Comparison of ENCODE assay signal across 8 mouse cellular contexts in genomic region chr6:34176111-34176863, GRCm38 (mm10). TPM values are rescaled to one million over a fixed set of nuclear protein-coding genes. Genes with fewer than 3 reads are reported as not detected.
DNase-seq lines count a peak whose midpoint lies in the region; ATAC-seq and TF ChIP-seq lines count a peak whose summit lies in the region.

No protein-coding gene starts in this region.

- no peaks in the 10 kb centered on the region for H3K27me3 ChIP-seq in kidney, embryonic 16.5 days (ENCODE audit: insufficient read depth, low read length)
- H3K27me3 ChIP-seq in forebrain, embryonic 16.5 days (replicated peaks; ENCODE audit: control insufficient read depth, insufficient read depth, low read length) = no peaks in the 10 kb centered on the region
- H3K27me3 ChIP-seq in liver, embryonic 14.5 days (ENCODE audit: control insufficient read depth, insufficient read depth, low read length) = no peaks in the 10 kb centered on the region
- H3K27me3 ChIP-seq in stomach, embryonic 16.5 days (ENCODE audit: control insufficient read depth, insufficient read depth, low read length) = no peaks in the 10 kb centered on the region

- H3K4me3 ChIP-seq in kidney, embryonic 16.5 days (ENCODE audit: low read length) = peak overlapping the region; percentile 70
- peak overlapping the region; percentile 77 for H3K4me3 ChIP-seq in forebrain, embryonic 16.5 days (replicated peaks; ENCODE audit: low read length)
- H3K4me3 ChIP-seq in liver, embryonic 14.5 days (ENCODE audit: insufficient read depth in 1 of 2, low read depth in 2 of 2, low read length in 2 of 2) = peak overlapping the region; percentile 76
- peak overlapping the region; percentile 86 for H3K4me3 ChIP-seq in stomach, embryonic 16.5 days (replicated peaks; ENCODE audit: low read length)

- TF ChIP-seq EP300 in liver, embryonic 14.5 days (IDR thresholded peaks at IDR 0.05; ENCODE audit: low read depth) = no peak

- peak overlapping the region; percentile 62 for H3K4me2 ChIP-seq in kidney, embryonic 16.5 days (replicated peaks; ENCODE audit: low read depth, low read length)
- H3K4me2 ChIP-seq in forebrain, embryonic 16.5 days (ENCODE audit: low read length) = peak overlapping the region; percentile 75
- peak overlapping the region; percentile 83 for H3K4me2 ChIP-seq in liver, embryonic 14.5 days (ENCODE audit: low read depth)
- H3K4me2 ChIP-seq in stomach, embryonic 16.5 days (ENCODE audit: low read depth, low read length) = peak overlapping the region; percentile 58

- no peak for TF ChIP-seq CTCF in liver, embryonic 14.5 days (IDR thresholded peaks at IDR 0.05; ENCODE audit: low read depth)

- H3K27ac ChIP-seq in kidney, embryonic 16.5 days (ENCODE audit: low read length) = peak overlapping the region; percentile 88
- H3K27ac ChIP-seq in forebrain, embryonic 16.5 days (ENCODE audit: low read length) = peak overlapping the region; percentile 77
- peak overlapping the region; percentile 43 for H3K27ac ChIP-seq in liver, embryonic 14.5 days
- peak overlapping the region; percentile 72 for H3K27ac ChIP-seq in stomach, embryonic 16.5 days (ENCODE audit: low read length)

- WGBS in kidney, embryonic 16.5 days = 1% methylated on average over 29 of the region's 29 CpGs
- WGBS in forebrain, embryonic 16.5 days = 3% methylated on average over 29 of the region's 29 CpGs
- 1% methylated on average over 29 of the region's 29 CpGs for WGBS in liver, embryonic 14.5 days (ENCODE audit: insufficient replicate concordance)
- 2% methylated on average over 29 of the region's 29 CpGs for WGBS in stomach, embryonic 16.5 days

- no peak for DNase-seq in kidney, adult 11 months
- peak; percentile 67 for DNase-seq in T-cell, adult 2 months (ENCODE audit: low spot score)
- peak in 2 of 3 experiments; percentile 20 to 49 for DNase-seq in liver, embryonic 14.5 days (ENCODE audit: low read depth in 3 of 3, low spot score in 3 of 3)
- DNase-seq in adrenal gland, postnatal 10 days = no peak
- no peak for DNase-seq in left cerebral cortex, postnatal 25 days (ENCODE audit: low spot score in 2 of 2)

- H3K36me3 ChIP-seq in kidney, embryonic 16.5 days (ENCODE audit: insufficient read depth, low read length) = no peaks in the 10 kb centered on the region
- H3K36me3 ChIP-seq in forebrain, embryonic 16.5 days (ENCODE audit: control insufficient read depth, insufficient read depth) = no peaks in the 10 kb centered on the region
- H3K36me3 ChIP-seq in liver, embryonic 14.5 days (replicated peaks; ENCODE audit: control insufficient read depth, insufficient read depth, low read depth) = no peaks in the 10 kb centered on the region
- H3K36me3 ChIP-seq in stomach, embryonic 16.5 days (ENCODE audit: control insufficient read depth, insufficient read depth, low read length) = no peaks in the 10 kb centered on the region

- peaks cover 33% of the 10 kb centered on the region for H3K4me1 ChIP-seq in kidney, embryonic 16.5 days (ENCODE audit: insufficient read depth, low read length)
- peaks cover 16% of the 10 kb centered on the region for H3K4me1 ChIP-seq in forebrain, embryonic 16.5 days (replicated peaks; ENCODE audit: control insufficient read depth, insufficient read depth, low read length)
- H3K4me1 ChIP-seq in liver, embryonic 14.5 days (replicated peaks; ENCODE audit: control insufficient read depth in 2 of 2, insufficient read depth in 2 of 2, low read length in 1 of 2) = peaks cover 5 to 12% of the 10 kb centered on the region in 2 experiments
- H3K4me1 ChIP-seq in stomach, embryonic 16.5 days (ENCODE audit: control insufficient read depth, insufficient read depth, low read length) = peaks cover 6% of the 10 kb centered on the region

- ATAC-seq in kidney, embryonic 16.5 days (ENCODE audit: low FRiP score, low TSS enrichment) = peak; percentile 82
- ATAC-seq in forebrain, embryonic 16.5 days = peak; percentile 71
- peak; percentile 75 for ATAC-seq in liver, embryonic 14.5 days (ENCODE audit: insufficient read depth)
- ATAC-seq in stomach, embryonic 16.5 days (ENCODE audit: insufficient read depth, low FRiP score) = peak; percentile 74

- peaks cover 6% of the 10 kb centered on the region; the same call in 1 of the 2 replicates for H3K9me3 ChIP-seq in kidney, embryonic 16.5 days (ENCODE audit: low read length)
- H3K9me3 ChIP-seq in forebrain, embryonic 16.5 days (ENCODE audit: control insufficient read depth, low read length) = no peaks in the 10 kb centered on the region
- no peaks in the 10 kb centered on the region for H3K9me3 ChIP-seq in liver, embryonic 14.5 days (ENCODE audit: control insufficient read depth, low read length)
- no peaks in the 10 kb centered on the region for H3K9me3 ChIP-seq in stomach, embryonic 16.5 days (replicated peaks; ENCODE audit: control insufficient read depth, low read length)

- intact Hi-C loops in left cerebral cortex, postnatal 25 days (cut with DNase I) = no loop called here

- H3K9ac ChIP-seq in kidney, embryonic 16.5 days (replicated peaks; ENCODE audit: low read length) = peak overlapping the region; percentile 90
- peak overlapping the region; percentile 78 for H3K9ac ChIP-seq in forebrain, embryonic 16.5 days (replicated peaks; ENCODE audit: low read depth, low read length)
- peak overlapping the region; percentile 75 for H3K9ac ChIP-seq in liver, embryonic 14.5 days (replicated peaks)
- peak overlapping the region; percentile 85 for H3K9ac ChIP-seq in stomach, embryonic 16.5 days (ENCODE audit: low read length)

RNA-seq across cellular contexts. Expression of gene Slc35b4, which starts 0.6 kb away (rescaled TPM):
- 81.6 and 86.0 TPM in 2 replicates for polyA plus RNA-seq in kidney, embryonic 16.5 days (2015; fragmentation: Nextera tagmentation; extraction: Ambion mirVana)
- 49.0 and 52.7 TPM in 2 replicates for polyA plus RNA-seq in forebrain, embryonic 16.5 days (2015; fragmentation: Nextera tagmentation; extraction: Ambion mirVana)
- polyA plus RNA-seq in liver, embryonic 14.5 days (2012; rRNA removed) = 7.8 and 8.4 TPM in 2 replicates
- polyA plus RNA-seq in liver, embryonic 14.5 days (2014; fragmentation: Nextera tagmentation; extraction: Ambion mirVana) = 17.0 and 20.6 TPM in 2 replicates
- polyA plus RNA-seq in stomach, embryonic 16.5 days (2015; fragmentation: Nextera tagmentation; extraction: Ambion mirVana) = 43.4 and 44.3 TPM in 2 replicates
- total RNA-seq in adrenal gland, postnatal 10 days (2021) = 10 to 100 TPM; 22.9 to 26.1 TPM
- total RNA-seq in left cerebral cortex, postnatal 25 days (2021) = 10 to 100 TPM; 54.7 to 64.1 TPM

Comparison
In these comparisons a context has a peak if more than half of its experiments do, and no peak if none do; other contexts are left out.
1. DNase-seq: peak in T-cell, adult 2 months (single experiment) and liver, embryonic 14.5 days (2 of 3); none in kidney, adult 11 months (single experiment), adrenal gland, postnatal 10 days (single experiment) and left cerebral cortex, postnatal 25 days (0 of 2).
2. Peak in every context shown above with its lines, with median percentiles within 50 percentile points of each other: ATAC-seq, H3K27ac ChIP-seq, H3K4me2 ChIP-seq, H3K4me3 ChIP-seq and H3K9ac ChIP-seq.